Mouse (Mus musculus): ENCODE measurements around the gene Tns1.

DNA sequence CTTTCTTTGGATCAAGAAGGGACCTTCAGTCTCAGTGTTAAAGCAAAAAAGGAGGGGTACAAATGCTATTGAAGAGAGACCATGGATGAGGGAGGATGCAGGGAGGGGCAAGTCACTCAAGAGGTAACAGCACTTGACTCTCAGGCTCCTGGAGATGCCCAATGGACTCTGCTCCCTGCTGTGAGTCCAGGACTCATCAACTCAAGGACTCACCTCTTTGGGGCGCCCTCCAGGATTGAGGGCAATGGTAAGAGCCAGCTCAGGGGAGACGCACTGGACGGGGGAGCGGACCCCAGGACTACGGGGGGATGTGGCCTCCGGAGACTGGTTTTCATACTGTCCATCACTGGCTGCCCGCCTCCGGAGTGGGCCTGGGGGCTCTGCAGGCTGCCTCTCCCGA lies 182.6 kb downstream of the Tns1 start:
- TF ChIP-seq CTCF (IDR thresholded peaks at IDR 0.05; ENCODE audit: control insufficient read depth, insufficient read depth, insufficient read length) (no peak), MAX (IDR thresholded peaks at IDR 0.05) (no peak), FOSL1 (IDR thresholded peaks at IDR 0.05; ENCODE audit: insufficient read depth, low read length, poor library complexity, severe bottlenecking) (no peak)

All from C2C12 (cell line).